ENCODE assay signal across 14 mouse cellular contexts in the genomic region with DNA sequence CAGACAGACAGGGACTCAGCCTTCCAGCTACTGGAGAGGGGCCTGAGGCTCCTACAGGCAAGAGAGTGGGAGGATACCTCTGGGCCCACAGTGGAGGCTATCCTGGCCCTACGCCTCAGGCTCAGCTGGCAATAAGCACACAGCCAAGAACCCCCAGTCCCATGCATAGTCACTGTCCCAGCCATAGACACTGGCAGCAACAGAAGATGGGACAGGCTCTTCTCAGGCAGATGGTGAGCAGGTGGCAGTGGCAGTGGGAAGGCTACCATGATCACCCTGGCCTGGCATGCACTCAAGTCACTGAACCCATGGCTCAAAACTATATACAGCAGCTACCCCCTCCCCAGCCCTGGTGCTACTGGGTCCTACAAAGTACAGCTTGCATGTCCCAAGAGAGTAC.
DNase-seq lines count a peak whose midpoint lies in the region; ATAC-seq lines count a peak whose summit lies in the region.
"Had no signal": no experiment of that assay in that cellular context is flagged by ENCODE, and none has a peak within 500 bp of the region (broad histone marks: within the 10 kb centered on the region; RNA-seq: fewer than 3 reads in every experiment).

No protein-coding gene starts in this region.

- H3K36me3 ChIP-seq in hindbrain, embryonic 12.5 days, result peaks cover 6% of the 10 kb centered on the region; the same call in 1 of the 2 replicates
- H3K36me3 ChIP-seq in hindbrain, embryonic 10.5 days, result peaks cover 66% of the 10 kb centered on the region
- no peaks in the 10 kb centered on the region for H3K36me3 ChIP-seq in intestine, embryonic 16.5 days (ENCODE audit: control insufficient read depth, insufficient read depth, low read length)
- H3K36me3 ChIP-seq in forebrain, embryonic 15.5 days, result no peaks in the 10 kb centered on the region

- H3K4me3 ChIP-seq in hindbrain, embryonic 12.5 days, result no peak overlapping the region
- no peak overlapping the region for H3K4me3 ChIP-seq in hindbrain, embryonic 10.5 days
- no peak overlapping the region for H3K4me3 ChIP-seq in intestine, embryonic 16.5 days (ENCODE audit: low read length)
- no peak overlapping the region for H3K4me3 ChIP-seq in forebrain, embryonic 15.5 days
- H3K4me3 ChIP-seq: limb, embryonic 13.5 days; megakaryocyte, embryonic 14.5 days had no signal

- H3K27me3 ChIP-seq in hindbrain, embryonic 12.5 days, result no peaks in the 10 kb centered on the region
- peaks cover 30% of the 10 kb centered on the region for H3K27me3 ChIP-seq in hindbrain, embryonic 10.5 days (ENCODE audit: insufficient read depth, poor library complexity, severe bottlenecking)
- H3K27me3 ChIP-seq in intestine, embryonic 16.5 days (replicated peaks; ENCODE audit: control insufficient read depth, insufficient read depth, low read length), result no peaks in the 10 kb centered on the region
- peaks cover 37% of the 10 kb centered on the region; the same call in 1 of the 2 replicates for H3K27me3 ChIP-seq in forebrain, embryonic 15.5 days
- H3K27me3 ChIP-seq: limb, embryonic 13.5 days had no signal

- H3K4me2 ChIP-seq in hindbrain, embryonic 12.5 days (replicated peaks), result no peak overlapping the region
- H3K4me2 ChIP-seq in intestine, embryonic 16.5 days (ENCODE audit: low read depth, low read length), result no peak overlapping the region
- no peak overlapping the region for H3K4me2 ChIP-seq in forebrain, embryonic 15.5 days (replicated peaks)
- H3K4me2 ChIP-seq: limb, embryonic 13.5 days had no signal

- no peak overlapping the region for H3K27ac ChIP-seq in hindbrain, embryonic 12.5 days
- H3K27ac ChIP-seq in hindbrain, embryonic 10.5 days, result no peak overlapping the region
- H3K27ac ChIP-seq in intestine, embryonic 16.5 days (ENCODE audit: low read length), result no peak overlapping the region
- H3K27ac ChIP-seq in forebrain, embryonic 15.5 days (replicated peaks), result no peak overlapping the region
- H3K27ac ChIP-seq: limb, embryonic 13.5 days had no signal

- H3K4me1 ChIP-seq in hindbrain, embryonic 12.5 days, result peaks cover 8% of the 10 kb centered on the region; the same call in 1 of the 2 replicates
- peaks cover 10% of the 10 kb centered on the region for H3K4me1 ChIP-seq in hindbrain, embryonic 10.5 days (replicated peaks)
- H3K4me1 ChIP-seq in intestine, embryonic 16.5 days (ENCODE audit: control insufficient read depth, insufficient read depth, low read length), result no peaks in the 10 kb centered on the region
- 0 out of 2 replicates have a peak, but pooled peaks cover 11% of the 10 kb centered on the region for H3K4me1 ChIP-seq in forebrain, embryonic 15.5 days
- H3K4me1 ChIP-seq: megakaryocyte, embryonic 14.5 days had no signal

- no peaks in the 10 kb centered on the region for H3K9me3 ChIP-seq in hindbrain, embryonic 12.5 days (replicated peaks)
- H3K9me3 ChIP-seq in hindbrain, embryonic 10.5 days, result no peaks in the 10 kb centered on the region
- no peaks in the 10 kb centered on the region for H3K9me3 ChIP-seq in intestine, embryonic 16.5 days (ENCODE audit: control insufficient read depth, low read length)
- no peaks in the 10 kb centered on the region for H3K9me3 ChIP-seq in forebrain, embryonic 15.5 days
- H3K9me3 ChIP-seq: limb, embryonic 13.5 days; megakaryocyte, embryonic 14.5 days had no signal

- no peak overlapping the region for H3K9ac ChIP-seq in hindbrain, embryonic 12.5 days
- H3K9ac ChIP-seq in intestine, embryonic 16.5 days (ENCODE audit: low read depth, low read length), result no peak overlapping the region
- no peak overlapping the region for H3K9ac ChIP-seq in forebrain, embryonic 15.5 days (replicated peaks)
- H3K9ac ChIP-seq: limb, embryonic 13.5 days had no signal

- WGBS in hindbrain, embryonic 12.5 days, result 86% methylated on average over 1 of the region's 1 CpGs
- WGBS in hindbrain, embryonic 10.5 days, result 86% methylated on average over 1 of the region's 1 CpGs
- 67% methylated on average over 1 of the region's 1 CpGs for WGBS in intestine, embryonic 16.5 days
- WGBS in forebrain, embryonic 15.5 days, result 80% methylated on average over 1 of the region's 1 CpGs

- no peak for DNase-seq in hindbrain, embryonic 10.5 days (ENCODE audit: low spot score)
- peak; percentile 89 for DNase-seq in cerebellum, adult 11 months
- DNase-seq in cerebellum, postnatal 4 days (ENCODE audit: low spot score in 2 of 2), result peak; percentile 39 to 78
- DNase-seq in layer of hippocampus, postnatal 25 days (ENCODE audit: extremely low spot score in 1 of 2, low spot score in 1 of 2), result peak; percentile 37 to 53
- DNase-seq in T-cell, adult 2 months (ENCODE audit: low spot score), result no peak
- DNase-seq: heart, adult 11 months; kidney, adult 18-20 months; lung, adult 2 months; thymus, adult 18-20 months had no signal

- peak; percentile 21; the same call in 1 of the 2 replicates for ATAC-seq in hindbrain, embryonic 12.5 days (ENCODE audit: low FRiP score)
- ATAC-seq in intestine, embryonic 16.5 days, result no peak
- no peak for ATAC-seq in forebrain, embryonic 15.5 days (replicated peaks)

Comparison
In these comparisons a context has a peak if more than half of its experiments do, and no peak if none do; other contexts are left out.
1. DNase-seq: peak in cerebellum, adult 11 months (single experiment), cerebellum, postnatal 4 days (2 of 2) and layer of hippocampus, postnatal 25 days (2 of 2); none in hindbrain, embryonic 10.5 days (single experiment) and T-cell, adult 2 months (single experiment).